Mouse (Mus musculus): ENCODE measurements around the gene Tcp10a.
A peak's percentile ranks its signal among the peaks of the same experiment; 100 is the strongest.
"Not testable (repeated sequence)": the region's sequence is repeated elsewhere in the genome, so short reads cannot be mapped to it uniquely, and the experiment has no call there.

Tcp10a gene

GRCm38 (mm10) chr17:7324346-7324745 is at the start of gene Tcp10a:
TSS of gene Tcp10a (plus strand) at chr17:7324646.
- not testable (repeated sequence) for DNase-seq

- DNase-seq = no peak
Measured at GRCm38 (mm10) chr17:7278702-7279242, 45.7 kb upstream of the Tcp10a start.

GRCm38 (mm10) chr17:7279251-7279650 is 45.2 kb upstream of the Tcp10a start:
- DNase-seq = no peak

GRCm38 (mm10) chr17:7284297-7284910 is 40.0 kb upstream of the Tcp10a start:
- no peak for DNase-seq

- no peak for DNase-seq
Measured at GRCm38 (mm10) chr17:7285292-7285691, 39.2 kb upstream of the Tcp10a start.

GRCm38 (mm10) chr17:7286422-7287050 is 37.9 kb upstream of the Tcp10a start:
- no peak for DNase-seq

- no peak for DNase-seq
Measured at GRCm38 (mm10) chr17:7292012-7292684, 32.3 kb upstream of the Tcp10a start.

- DNase-seq = peak; percentile 62
Measured at GRCm38 (mm10) chr17:7306278-7307196, 17.9 kb upstream of the Tcp10a start.

GRCm38 (mm10) chr17:7315693-7316382 is 8.6 kb upstream of the Tcp10a start:
- DNase-seq = not testable (repeated sequence)

- not testable (repeated sequence) for DNase-seq
Measured at GRCm38 (mm10) chr17:7319789-7320188, 4.7 kb upstream of the Tcp10a start.

GRCm38 (mm10) chr17:7326415-7326814 is 2.0 kb downstream of the Tcp10a start:
- not testable (repeated sequence) for DNase-seq

GRCm38 (mm10) chr17:7332745-7333144 is 8.3 kb downstream of the Tcp10a start:
- DNase-seq = not testable (repeated sequence)

- DNase-seq = not testable (repeated sequence)
Measured at GRCm38 (mm10) chr17:7337381-7337780, 12.9 kb downstream of the Tcp10a start.

- DNase-seq = not testable (repeated sequence)
Measured at GRCm38 (mm10) chr17:7348765-7349164, 24.3 kb downstream of the Tcp10a start.

- not testable (repeated sequence) for DNase-seq
Measured at GRCm38 (mm10) chr17:7352596-7352995, 28.1 kb downstream of the Tcp10a start, which contains the start of gene Ttll2. TSS of gene Ttll2 (minus strand) at chr17:7352696.

GRCm38 (mm10) chr17:7359806-7360205 is 35.4 kb downstream of the Tcp10a start:
- DNase-seq = not testable (repeated sequence)

GRCm38 (mm10) chr17:7360749-7361465 is 36.5 kb downstream of the Tcp10a start:
- DNase-seq = not testable (repeated sequence)

- not testable (repeated sequence) for DNase-seq
Measured at GRCm38 (mm10) chr17:7365615-7366014, 41.2 kb downstream of the Tcp10a start.

GRCm38 (mm10) chr17:7366265-7366664 is 41.8 kb downstream of the Tcp10a start:
- DNase-seq = not testable (repeated sequence)

- not testable (repeated sequence) for DNase-seq
Measured at GRCm38 (mm10) chr17:7366676-7367374, 42.4 kb downstream of the Tcp10a start.

All from right cerebral cortex, postnatal 25 days (tissue).